ENCODE assay signal across 13 mouse cellular contexts in the genomic region with DNA sequence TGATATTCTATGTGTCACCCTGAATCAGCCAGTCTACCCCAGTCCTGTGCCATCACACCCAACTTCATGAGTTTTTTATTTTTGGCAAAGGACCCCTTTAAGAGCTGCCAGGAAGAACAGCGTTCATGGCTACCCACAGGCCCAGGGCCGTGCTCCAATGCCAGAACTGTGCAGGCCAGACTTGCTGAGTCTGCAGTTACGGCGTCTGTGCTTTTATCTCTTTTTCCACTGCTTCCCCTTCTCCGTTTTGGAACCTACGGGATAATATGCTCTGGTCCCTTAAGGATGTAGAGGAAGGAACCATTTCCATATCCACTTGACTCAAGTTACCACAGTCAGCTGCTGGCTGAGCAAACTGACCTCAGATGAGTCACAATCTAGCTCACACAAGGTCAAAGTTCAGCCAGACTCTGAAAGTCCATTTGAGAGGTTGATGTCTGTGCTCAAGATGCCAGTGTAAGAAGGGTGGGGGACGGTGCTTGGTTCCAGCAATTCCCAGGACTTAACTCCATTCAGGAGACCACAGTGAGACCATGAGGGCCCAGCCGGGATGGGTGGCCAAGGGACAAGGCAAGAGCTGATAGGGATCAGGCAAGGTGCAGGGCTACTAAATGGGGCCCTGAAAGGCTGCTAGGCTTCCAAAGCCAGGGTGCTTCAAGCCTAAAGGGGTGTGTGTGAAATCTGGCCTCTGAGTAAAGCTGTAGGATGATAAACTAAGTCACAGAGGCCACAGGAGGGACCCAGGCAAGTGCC. TPM values are rescaled to one million over a fixed set of nuclear protein-coding genes. Genes with fewer than 3 reads are reported as not detected.
DNase-seq lines count a peak whose midpoint lies in the region; ATAC-seq and TF ChIP-seq lines count a peak whose summit lies in the region.
"Had no signal": no experiment of that assay in that cellular context is flagged by ENCODE, and none has a peak within 500 bp of the region (broad histone marks: within the 10 kb centered on the region; RNA-seq: fewer than 3 reads in every experiment).

No protein-coding gene starts in this region.

- H3K9ac ChIP-seq in MEL (ENCODE audit: control insufficient read depth, low read depth, low read length, poor library complexity, severe bottlenecking) = no peak overlapping the region
- H3K9ac ChIP-seq in liver, embryonic 12.5 days = no peak overlapping the region
- H3K9ac ChIP-seq: forebrain, embryonic 15.5 days; midbrain, embryonic 13.5 days; neural tube, embryonic 15.5 days had no signal

- no peaks in the 10 kb centered on the region for H3K27me3 ChIP-seq in MEL (ENCODE audit: control insufficient read depth in 1 of 2, insufficient read depth in 2 of 2, low read length in 2 of 2)
- no peaks in the 10 kb centered on the region for H3K27me3 ChIP-seq in liver, embryonic 12.5 days (replicated peaks)
- H3K27me3 ChIP-seq: forebrain, embryonic 15.5 days; neural tube, embryonic 15.5 days; Patski had no signal

- TF ChIP-seq POLR2A in MEL (IDR thresholded peaks at IDR 0.05; ENCODE audit: control insufficient read depth in 1 of 2, insufficient read depth in 1 of 2, low read depth in 1 of 2, low read length in 2 of 2, poor library complexity in 1 of 2) = no peak

- no peak overlapping the region for H3K4me3 ChIP-seq in MEL (ENCODE audit: control insufficient read depth in 1 of 2, insufficient read depth in 1 of 2, low read depth in 2 of 2, low read length in 2 of 2)
- H3K4me3 ChIP-seq in liver, embryonic 12.5 days = no peak overlapping the region
- H3K4me3 ChIP-seq: embryonic facial prominence, embryonic 10.5 days; forebrain, embryonic 15.5 days; midbrain, embryonic 13.5 days; neural tube, embryonic 15.5 days had no signal

- 34% methylated on average over 8 of the region's 8 CpGs for WGBS in liver, embryonic 12.5 days (ENCODE audit: insufficient replicate concordance)

- peak; percentile 38 for DNase-seq in kidney, adult 11 months
- no peak for DNase-seq in kidney, postnatal 10 days
- DNase-seq in 416B (ENCODE audit: low read depth) = peak; percentile 91
- DNase-seq in MEL (ENCODE audit: low read depth, low spot score) = no peak
- DNase-seq in layer of hippocampus, postnatal 14 days (ENCODE audit: low spot score in 2 of 2) = no peak
- DNase-seq in urinary bladder, postnatal 25 days (ENCODE audit: low spot score) = no peak
- DNase-seq: thymus, postnatal 4 days had no signal

- H3K27ac ChIP-seq in MEL (ENCODE audit: control insufficient read depth, low read depth, low read length) = no peak overlapping the region
- H3K27ac ChIP-seq in liver, embryonic 12.5 days = no peak overlapping the region
- H3K27ac ChIP-seq: embryonic facial prominence, embryonic 10.5 days; forebrain, embryonic 15.5 days; midbrain, embryonic 13.5 days; neural tube, embryonic 15.5 days had no signal

- TF ChIP-seq RAD21 in MEL (IDR thresholded peaks at IDR 0.05; ENCODE audit: low read depth, low read length) = no peak

- peak; percentile 36; the same call in 1 of the 2 replicates for ATAC-seq in liver, embryonic 12.5 days
- ATAC-seq: forebrain, embryonic 15.5 days; midbrain, embryonic 13.5 days had no signal

- H3K4me2 ChIP-seq in liver, embryonic 12.5 days = no peak overlapping the region
- H3K4me2 ChIP-seq: forebrain, embryonic 15.5 days; midbrain, embryonic 13.5 days; neural tube, embryonic 15.5 days had no signal

- peaks cover 0 to 1% of the 10 kb centered on the region in 2 experiments; a peak in 1 of 4 replicates for H3K36me3 ChIP-seq in MEL (ENCODE audit: control insufficient read depth in 1 of 2, insufficient read depth in 2 of 2, low read length in 2 of 2)
- peaks cover 3% of the 10 kb centered on the region for H3K36me3 ChIP-seq in liver, embryonic 12.5 days

- H3K9me3 ChIP-seq in MEL (replicated peaks; ENCODE audit: insufficient read depth, low read length) = no peaks in the 10 kb centered on the region
- no peaks in the 10 kb centered on the region for H3K9me3 ChIP-seq in liver, embryonic 12.5 days (replicated peaks)
- H3K9me3 ChIP-seq: embryonic facial prominence, embryonic 10.5 days; forebrain, embryonic 15.5 days; midbrain, embryonic 13.5 days; neural tube, embryonic 15.5 days had no signal

- no peak for TF ChIP-seq CTCF in MEL (IDR thresholded peaks at IDR 0.05 in 2 of 3, conservative IDR thresholded peaks at IDR 0.05 in 1 of 3; ENCODE audit: control insufficient read depth in 1 of 3, insufficient read depth in 1 of 3, low read depth in 2 of 3, low read length in 3 of 3, poor library complexity in 1 of 3, severe bottlenecking in 1 of 3)

- H3K79me2 ChIP-seq in MEL (ENCODE audit: control insufficient read depth, insufficient read depth, low read length, poor library complexity) = no peaks in the 10 kb centered on the region

- H3K4me1 ChIP-seq in MEL (ENCODE audit: control insufficient read depth in 1 of 2, insufficient read depth in 2 of 2, low read length in 2 of 2) = no peaks in the 10 kb centered on the region
- peaks cover 12% of the 10 kb centered on the region; the same call in 1 of the 2 replicates for H3K4me1 ChIP-seq in liver, embryonic 12.5 days

- no peak for TF ChIP-seq EP300 in MEL (IDR thresholded peaks at IDR 0.05; ENCODE audit: low read depth in 1 of 2, low read length in 2 of 2)

TF ChIP-seq in MEL, 35 proteins besides CTCF, POLR2A, EP300 and RAD21:
- TF ChIP-seq CHD1 (IDR thresholded peaks at IDR 0.05; ENCODE audit: low read depth, low read length) (no peak), MAFK (IDR thresholded peaks at IDR 0.05; ENCODE audit: borderline replicate concordance, low read depth, low read length) (0 out of 2 replicates have a peak, but pooled peaks have one; percentile 12)

RNA-seq across cellular contexts. Expression of gene Gm3448, which starts 26.9 kb away (rescaled TPM):
- total RNA-seq in MEL (2012; rRNA removed) = 4.4 and 8.1 TPM in 2 replicates
- polyA plus RNA-seq in MEL (2012; ENCODE audit: insufficient read depth in 1 of 2, insufficient read length in 2 of 2, low read depth in 1 of 2, low replicate concordance in 2 of 2, missing spikeins in 1 of 2) = 1 to 10 TPM in 1 of 2 experiments, not detected in 1; 1.8 TPM
- polyA plus RNA-seq in liver, embryonic 12.5 days (2016; fragmentation: Nextera tagmentation; extraction: Ambion mirVana) = 4.1 and 5.0 TPM in 2 replicates
- total RNA-seq in layer of hippocampus, postnatal 14 days (2021) = 1 to 10 TPM; 6.6 to 6.8 TPM

RNA-seq across cellular contexts. Expression of gene Tcte3, which starts 26.9 kb away (rescaled TPM):
- total RNA-seq in MEL (2012; rRNA removed) = 7.3 and 10.3 TPM in 2 replicates
- polyA plus RNA-seq in MEL (2012; ENCODE audit: insufficient read depth in 1 of 2, insufficient read length in 2 of 2, low read depth in 1 of 2, low replicate concordance in 2 of 2, missing spikeins in 1 of 2) = 10 to 100 TPM in 1 of 2 experiments, not detected in 1; 13.8 TPM
- polyA plus RNA-seq in liver, embryonic 12.5 days (2016; fragmentation: Nextera tagmentation; extraction: Ambion mirVana) = 3.1 and 3.5 TPM in 2 replicates
- 1 to 10 TPM in 1 of 2 experiments, not detected in 1; 1.0 TPM for total RNA-seq in layer of hippocampus, postnatal 14 days (2021)
- polyA plus RNA-seq: embryonic facial prominence, embryonic 10.5 days; forebrain, embryonic 15.5 days; midbrain, embryonic 13.5 days; neural tube, embryonic 15.5 days had no signal

RNA-seq across cellular contexts. Expression of gene Ermard, which starts 27.2 kb away (rescaled TPM):
- 27.6 and 28.2 TPM in 2 replicates for total RNA-seq in MEL (2012; rRNA removed)
- 10 to 100 TPM in 1 of 2 experiments, not detected in 1; 47.0 TPM for polyA plus RNA-seq in MEL (2012; ENCODE audit: insufficient read depth in 1 of 2, insufficient read length in 2 of 2, low read depth in 1 of 2, low replicate concordance in 2 of 2, missing spikeins in 1 of 2)
- polyA plus RNA-seq in liver, embryonic 12.5 days (2016; fragmentation: Nextera tagmentation; extraction: Ambion mirVana) = 48.1 and 48.2 TPM in 2 replicates
- 10 to 100 TPM; 62.2 to 64.7 TPM for total RNA-seq in layer of hippocampus, postnatal 14 days (2021)

RNA-seq across cellular contexts. Expression of gene Gm3435, which starts 58.2 kb away (rescaled TPM):
- 2.3 and 3.6 TPM in 2 replicates for total RNA-seq in MEL (2012; rRNA removed)
- 1 to 10 TPM in 1 of 2 experiments, not detected in 1; 1.1 TPM for polyA plus RNA-seq in MEL (2012; ENCODE audit: insufficient read depth in 1 of 2, insufficient read length in 2 of 2, low read depth in 1 of 2, low replicate concordance in 2 of 2, missing spikeins in 1 of 2)
- 4.2 and 4.9 TPM in 2 replicates for polyA plus RNA-seq in liver, embryonic 12.5 days (2016; fragmentation: Nextera tagmentation; extraction: Ambion mirVana)
- 1 to 10 TPM; 3.3 TPM for total RNA-seq in layer of hippocampus, postnatal 14 days (2021)

Comparison
In these comparisons a context has a peak if more than half of its experiments do, and no peak if none do; other contexts are left out.
1. DNase-seq: peak in kidney, adult 11 months (single experiment) and 416B (single experiment); none in kidney, postnatal 10 days (single experiment), MEL (single experiment), layer of hippocampus, postnatal 14 days (0 of 2) and urinary bladder, postnatal 25 days (single experiment).